Mouse (Mus musculus) myocyte (in vitro differentiated cells): ENCODE data around the gene Cep295.

Source experiments
- MAX ChIP-seq: IDR thresholded peaks from one replicate; pipeline ENCODE4 v1.6.1; 2011; ENCODE audit warnings: low read depth, mild to moderate bottlenecking, control low read depth
- POLR2A ChIP-seq: IDR thresholded peaks from one replicate; pipeline ENCODE4 v1.6.1; 2011; ENCODE audit warnings: low read depth, mild to moderate bottlenecking, control low read depth, moderate library complexity; ENCODE audit not compliant: insufficient read length
- SRF ChIP-seq: IDR thresholded peaks from one replicate; pipeline ENCODE4 v1.6.1; 2011; ENCODE audit warnings: low read depth; ENCODE audit not compliant: control insufficient read depth, insufficient read length
- TCF12 ChIP-seq: IDR thresholded peaks from one replicate; pipeline ENCODE4 v1.6.1; 2011; ENCODE audit warnings: mild to moderate bottlenecking, control low read depth; ENCODE audit not compliant: poor library complexity, insufficient read depth, severe bottlenecking
- TCF3 ChIP-seq: IDR thresholded peaks from one replicate; pipeline ENCODE4 v1.6.1; 2011; ENCODE audit warnings: low read depth, control low read depth; ENCODE audit not compliant: insufficient read length
- USF1 ChIP-seq: IDR thresholded peaks from one replicate; pipeline ENCODE4 v1.6.1; 2011; ENCODE audit warnings: low read depth, mild to moderate bottlenecking, control low read depth, moderate library complexity

DNA sequence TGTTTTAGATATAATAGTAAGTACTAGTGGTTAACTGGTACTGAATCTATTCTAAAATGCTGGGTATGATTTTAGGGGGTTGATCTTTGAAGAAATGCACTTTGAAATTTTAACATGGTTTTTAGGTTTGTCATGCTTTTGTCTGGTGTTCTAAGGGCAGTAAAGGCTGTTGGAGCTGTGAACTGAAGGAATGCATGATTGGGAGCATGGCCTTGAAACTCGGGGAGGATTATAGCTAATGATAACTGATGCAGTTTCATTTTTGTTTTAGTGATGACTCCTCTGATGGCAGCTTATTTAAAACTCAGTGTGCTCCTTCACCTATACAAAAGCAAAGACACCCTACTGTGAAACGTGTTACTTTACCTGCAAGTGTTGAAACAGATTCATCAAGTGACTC lies 49.3 kb downstream of the Cep295 start:
- TF ChIP-seq MAX (no peak), TCF3 (no peak), USF1 (no peak), TCF12 (no peak), POLR2A (no peak), SRF (no peak)
